Mouse (Mus musculus) G1E (cell line): ENCODE measurements around the gene Ltbr.

Experiments used
- CTCF ChIP-seq: IDR thresholded peaks from 2 replicates; pipeline ENCODE4 v1.5.1; 2012; ENCODE audit warnings: low read depth, low read length, inconsistent platforms, mixed read lengths
- GATA2 ChIP-seq: IDR thresholded peaks from 2 replicates; pipeline ENCODE4 v1.6.1; 2012; ENCODE audit warnings: low read depth, low read length, inconsistent platforms, borderline replicate concordance
- POLR2AphosphoS5 ChIP-seq: IDR thresholded peaks from 2 replicates; pipeline ENCODE4 v1.6.1; 2012; ENCODE audit warnings: low read depth, low read length, inconsistent platforms; ENCODE audit not compliant: insufficient replicate concordance
- TAL1 ChIP-seq: conservative IDR thresholded peaks from 2 replicates; pipeline ENCODE4 v1.6.1; 2012; ENCODE audit warnings: low read depth, low read length, inconsistent platforms, mixed read lengths

DNA sequence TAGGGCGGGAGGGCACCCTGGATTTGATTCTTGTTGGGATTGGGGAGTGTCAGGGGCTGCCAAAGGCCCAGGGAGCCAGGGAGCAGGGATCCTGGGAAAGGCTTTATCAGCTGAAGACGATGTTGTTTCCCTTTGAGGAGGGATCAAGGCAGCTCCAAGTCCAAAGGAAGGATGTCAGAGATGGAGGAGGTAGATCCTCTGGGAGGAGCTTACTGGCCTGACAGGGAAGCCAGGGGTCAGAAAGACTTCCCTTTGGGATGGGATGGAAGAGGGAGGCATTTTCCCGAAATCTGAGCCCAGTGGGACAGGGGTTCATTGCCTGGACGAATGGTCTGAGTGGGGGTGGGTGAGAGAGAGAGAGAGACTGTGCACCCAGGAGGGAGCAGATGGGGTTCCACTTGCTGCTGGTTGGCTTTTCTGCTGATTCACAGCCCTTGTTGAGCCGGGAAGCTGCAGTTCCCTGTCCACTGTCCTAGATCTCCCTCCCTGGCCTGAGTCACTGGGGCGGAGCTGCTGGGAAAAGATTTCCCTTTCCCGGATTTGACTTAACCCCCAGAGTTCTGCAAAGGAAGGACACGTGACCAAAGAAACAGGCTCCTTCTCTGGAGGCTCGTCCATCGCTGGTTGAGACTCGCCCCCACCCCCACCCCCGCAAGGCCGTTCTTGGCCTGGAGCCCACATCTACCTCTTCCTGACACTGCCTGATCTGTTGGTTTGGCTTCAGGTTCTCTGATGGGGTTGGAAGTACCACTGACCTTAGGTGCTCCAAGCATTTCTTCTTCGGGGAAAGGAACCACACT lies 40.9 kb upstream of the Ltbr start:
- TF ChIP-seq CTCF: no peak
- TF ChIP-seq TAL1: no peak
- TF ChIP-seq POLR2AphosphoS5: no peak
- no peak for TF ChIP-seq GATA2
